Mouse (Mus musculus): Measurements from ENCODE around the gene Ceacam12.
"Not testable (repeated sequence)": the region's sequence is repeated elsewhere in the genome, so short reads cannot be mapped to it uniquely, and the experiment has no call there.

Ceacam12 gene

DNA sequence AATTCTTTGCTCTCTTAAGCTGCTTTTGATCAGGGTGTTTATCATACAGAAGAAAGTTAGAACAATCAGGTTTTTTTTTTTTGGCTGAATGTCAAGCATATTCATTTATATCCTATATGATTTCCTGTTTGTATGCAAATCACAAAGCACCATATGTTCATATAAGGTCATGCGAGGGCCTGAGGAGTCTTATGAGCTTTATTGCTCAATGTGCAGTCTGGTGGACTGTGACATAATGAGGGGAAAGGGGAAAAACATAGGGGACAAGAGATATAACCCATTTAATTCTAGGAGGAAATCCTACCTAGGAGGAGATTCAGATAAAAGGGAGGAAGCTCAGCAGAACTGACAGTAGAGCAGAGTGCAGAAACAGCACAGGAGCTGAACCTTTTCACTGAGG is at the start of gene Ceacam12:
Gene Ceacam12, plus strand, starts transcription at position 301 of the 400 bp plus-strand sequence.
- DNase-seq = no peak

DNA sequence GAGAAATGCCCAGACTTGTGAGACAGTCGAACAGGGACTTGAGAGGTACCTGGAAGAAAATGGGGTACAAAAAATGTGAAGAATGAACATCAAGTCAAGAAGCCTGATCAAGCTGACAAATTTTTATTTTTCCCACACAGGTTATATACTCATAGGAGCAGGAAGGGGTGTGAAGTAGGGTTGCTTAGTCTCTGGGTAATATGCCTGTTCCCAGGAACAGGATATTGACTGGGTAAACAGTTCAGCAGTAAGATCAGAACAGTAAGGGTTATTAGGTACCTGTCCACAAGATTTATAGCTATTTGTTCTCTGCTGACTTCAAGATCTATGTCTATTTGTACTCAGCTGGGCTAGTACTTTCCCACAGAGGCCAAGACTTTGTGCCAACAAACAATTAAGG is 8.1 kb downstream of the Ceacam12 start:
- DNase-seq = not testable (repeated sequence)

DNA sequence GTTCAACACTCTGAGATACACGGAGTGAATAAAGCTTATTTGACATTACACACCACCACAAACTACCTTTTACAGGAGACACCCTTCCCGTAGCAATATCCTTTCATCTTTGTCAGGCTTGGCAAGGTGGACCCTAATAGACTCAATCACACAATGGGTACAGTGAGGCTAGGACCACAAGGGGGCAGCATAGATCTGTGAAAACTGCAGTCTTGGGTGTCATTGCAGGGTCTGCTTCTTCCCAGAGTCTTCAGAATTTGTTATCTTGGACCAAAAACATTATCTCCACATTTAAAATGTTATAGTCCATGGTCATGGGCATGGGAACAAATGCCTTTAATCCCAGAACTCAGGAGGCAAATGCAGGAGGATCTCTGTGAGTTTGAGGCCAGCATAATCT is 35.1 kb downstream of the Ceacam12 start:
- DNase-seq = no peak

Data from lung, postnatal 10 days (tissue).